Mouse (Mus musculus) heart, adult 8-10 months (tissue): ENCODE data around the gene Olfr235. TPM values are rescaled to one million over a fixed set of nuclear protein-coding genes. Genes with fewer than 3 reads are reported as not detected.
"Not testable (repeated sequence)": the region's sequence is repeated elsewhere in the genome, so short reads cannot be mapped to it uniquely, and the experiment has no call there.

Experiments used
- DNase-seq: peaks from one replicate; pipeline ENCODE4 v3.0.0; 2022; ENCODE audit warnings: low spot score
- total RNA-seq, 4 experiments: library from RNA; stranded (reverse); gene quantifications; 2 replicates each; pipeline ENCODE4 v1.2.4; 2022

Gene Olfr235
- not detected for total RNA-seq

DNA sequence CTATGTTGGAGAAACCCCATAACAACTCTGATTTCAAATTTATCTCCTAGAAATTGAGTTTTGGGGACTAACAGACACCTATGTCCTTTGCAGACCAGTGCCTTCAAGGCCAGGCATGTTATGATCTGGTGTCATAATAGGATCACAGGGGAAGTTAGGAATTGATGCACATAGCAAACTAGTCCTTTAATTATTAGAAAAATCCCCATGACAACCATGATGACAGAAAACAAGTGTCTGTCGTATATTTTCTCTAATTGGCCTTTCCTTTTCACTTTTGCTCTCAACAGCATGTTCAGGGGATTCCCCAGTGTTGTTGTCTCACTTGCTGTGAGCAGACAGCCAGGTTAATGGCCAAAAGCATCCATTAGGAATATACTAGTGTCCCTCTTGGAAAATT, at the start of gene Olfr235:
Gene Olfr235, plus strand, starts transcription at position 301 of the 400 bp plus-strand sequence.
- no peak for DNase-seq

DNA sequence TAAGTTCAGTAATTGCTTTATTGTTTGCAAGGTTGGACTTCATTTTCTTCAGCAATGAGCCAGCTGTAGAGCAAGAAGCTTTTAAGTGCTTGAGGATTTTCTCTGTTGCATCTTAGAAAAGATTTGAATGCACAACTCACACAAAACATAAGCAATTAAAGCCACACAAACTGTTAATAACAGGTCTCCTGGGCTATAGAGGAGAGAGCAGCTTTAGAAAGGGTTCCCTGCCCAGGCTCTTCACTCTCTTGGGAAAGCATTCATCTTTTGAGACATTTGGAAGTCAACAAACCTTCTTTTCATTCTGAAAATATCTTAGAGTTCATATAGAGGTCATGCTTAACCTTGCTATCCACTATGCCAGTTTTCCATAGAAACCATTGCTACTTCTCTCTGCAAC, 28.3 kb upstream of the Olfr235 start, which contains the start of gene Olfr1432:
Gene Olfr1432, minus strand, starts transcription at position 101 of the 400 bp plus-strand sequence.
- not testable (repeated sequence) for DNase-seq

DNA sequence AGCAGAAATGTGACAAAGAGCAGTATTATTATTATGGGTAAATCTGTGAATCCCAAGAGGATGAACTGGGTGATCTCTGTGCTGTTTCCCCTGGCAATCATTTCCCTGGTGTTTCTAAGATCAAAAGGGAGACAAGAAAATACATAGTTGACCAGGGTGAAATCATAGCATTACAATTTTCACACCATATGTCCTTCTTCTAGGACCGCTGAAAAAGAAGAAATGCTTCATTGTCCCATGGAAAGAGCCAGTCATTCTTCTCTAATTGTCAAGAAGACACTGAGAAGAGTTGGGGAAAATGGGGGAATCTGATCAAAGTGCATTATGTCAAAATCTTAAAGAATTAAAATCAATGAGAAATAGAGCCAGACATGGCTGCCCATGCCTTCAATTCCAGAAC, 19.3 kb upstream of the Olfr235 start, which contains the start of gene Olfr262:
Gene Olfr262, minus strand, starts transcription at position 101 of the 400 bp plus-strand sequence.
- no peak for DNase-seq

DNA sequence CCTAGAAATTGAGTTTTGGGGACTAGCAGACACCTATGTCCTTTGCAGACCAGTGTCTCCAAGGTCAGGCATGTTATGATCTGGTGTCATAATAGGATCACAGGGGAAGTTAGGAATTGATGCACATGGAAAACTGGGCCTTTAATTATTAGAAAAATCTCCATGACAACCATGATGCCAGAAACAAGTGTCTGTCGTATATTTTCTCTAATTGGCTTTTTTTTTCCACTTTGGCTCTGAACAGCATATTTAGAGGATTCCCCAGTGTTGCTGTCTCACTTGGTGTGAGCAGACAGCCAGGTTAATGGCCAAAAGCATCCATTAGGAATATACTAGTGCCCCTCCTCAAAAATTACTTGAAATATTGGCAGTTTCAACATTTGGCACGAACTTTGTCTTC, 18.7 kb downstream of the Olfr235 start, which contains the start of gene Olfr1434:
Gene Olfr1434, plus strand, starts transcription at position 301 of the 400 bp plus-strand sequence.
- no peak for DNase-seq

DNA sequence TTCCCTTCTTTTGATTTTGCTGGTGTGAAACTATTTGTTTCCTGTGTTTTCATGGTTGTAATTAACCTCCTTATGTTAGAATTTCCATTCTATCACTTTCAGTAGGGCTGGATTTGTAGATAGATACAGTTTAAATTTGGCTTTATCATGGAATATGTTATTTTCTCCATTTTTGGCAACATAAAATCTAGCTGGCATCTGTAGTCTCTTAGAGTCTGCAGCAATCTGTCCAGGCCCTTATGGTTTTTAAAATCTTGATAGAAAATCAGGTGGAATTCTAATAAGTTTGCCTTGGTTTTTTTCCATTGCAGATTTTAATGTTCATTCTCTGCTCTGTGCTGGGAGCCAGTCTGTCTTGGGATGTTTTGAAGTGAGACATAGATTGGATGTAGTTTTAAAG, 32.1 kb downstream of the Olfr235 start:
- no peak for DNase-seq

DNA sequence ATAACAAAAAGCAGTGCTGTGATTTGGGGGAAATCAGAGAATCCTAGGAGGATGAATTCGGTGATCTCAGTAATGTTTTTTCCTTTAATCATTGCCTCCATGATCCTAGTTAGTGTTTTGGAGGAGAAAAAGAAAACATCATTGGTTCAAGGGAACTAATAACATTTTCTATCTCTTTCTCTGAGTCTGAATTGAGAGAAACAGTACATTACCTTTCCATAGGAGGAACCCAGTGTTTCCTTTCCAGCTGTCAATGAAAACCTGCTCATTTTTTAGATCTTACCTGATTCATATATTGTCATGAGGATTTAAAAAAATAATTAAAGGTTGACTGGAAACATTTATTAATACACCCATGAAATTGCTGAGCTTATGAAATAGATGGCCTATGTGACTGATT, 38.2 kb downstream of the Olfr235 start, which contains the start of gene Olfr1436:
Gene Olfr1436, minus strand, starts transcription at position 101 of the 400 bp plus-strand sequence.
- DNase-seq: not testable (repeated sequence)

Other genes starting within 250 kb of the Olfr235 start
- gene Olfr1423, start 219.7 kb upstream of the Olfr235 start, total RNA-seq: not detected
- not detected for gene Olfr1424, start 198.3 kb upstream of the Olfr235 start, total RNA-seq
- not detected for gene Olfr1425, start 183.3 kb upstream of the Olfr235 start, total RNA-seq
- gene Olfr1426, start 169.0 kb upstream of the Olfr235 start, total RNA-seq: not detected
- not detected for gene Olfr1427, start 157.7 kb upstream of the Olfr235 start, total RNA-seq
- gene Olfr1428, start 145.1 kb upstream of the Olfr235 start, total RNA-seq: not detected
- not detected for gene Olfr76, start 137.8 kb upstream of the Olfr235 start, total RNA-seq
- gene Olfr1555-ps1, start 90.9 kb upstream of the Olfr235 start, total RNA-seq: not detected
- not detected for gene Olfr1431, start 60.4 kb upstream of the Olfr235 start, total RNA-seq
- gene Olfr1432, start 28.4 kb upstream of the Olfr235 start, total RNA-seq: not detected
- not detected for gene Olfr262, start 19.4 kb upstream of the Olfr235 start, total RNA-seq
- not detected for gene Olfr1434, start 18.8 kb downstream of the Olfr235 start, total RNA-seq
- gene Olfr1436, start 38.1 kb downstream of the Olfr235 start, total RNA-seq: not detected
- not detected for gene Olfr1437, start 64.1 kb downstream of the Olfr235 start, total RNA-seq
- gene Olfr1438-ps1, start 74.9 kb downstream of the Olfr235 start, total RNA-seq: not detected
- gene Olfr1440, start 126.2 kb downstream of the Olfr235 start, total RNA-seq: not detected
- gene Olfr1441, start 156.4 kb downstream of the Olfr235 start, total RNA-seq: not detected
- gene Pfpl, start 166.9 kb downstream of the Olfr235 start, total RNA-seq: not detected
- 10 to 100 TPM in 1 of 4 experiments, 1 to 10 TPM in 3; 5.5 to 14.8 (median 6.2) TPM for gene Mpeg1, start 199.7 kb downstream of the Olfr235 start, total RNA-seq
- 1 to 10 TPM; 4.1 to 5.4 (median 4.7) TPM for gene Dtx4, start 240.4 kb downstream of the Olfr235 start, total RNA-seq